ENCODE assay signal across 8 mouse cellular contexts in the genomic region with DNA sequence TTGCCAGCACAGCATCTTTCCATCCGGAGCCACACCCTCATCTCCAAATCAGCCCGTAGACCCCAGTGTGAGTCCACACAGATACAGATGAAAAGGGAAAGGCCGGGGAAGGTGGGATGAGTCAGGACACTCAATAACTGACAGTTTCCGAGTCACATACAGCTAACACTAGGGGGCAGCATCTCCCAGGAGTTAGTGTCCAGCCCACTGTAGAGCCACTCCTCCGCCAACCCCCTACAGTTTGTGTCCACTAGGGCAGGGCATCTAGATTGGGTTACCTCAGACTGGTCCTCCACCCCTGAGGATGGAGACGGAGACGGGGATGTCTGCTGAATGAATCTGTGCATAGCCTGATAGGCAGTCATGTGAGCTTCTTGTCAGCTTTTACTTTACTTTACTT. TPM values are rescaled to one million over a fixed set of nuclear protein-coding genes. Genes with fewer than 3 reads are reported as not detected.
A peak's percentile ranks its signal among the peaks of the same experiment; 100 is the strongest.
DNase-seq lines count a peak whose midpoint lies in the region; ATAC-seq and TF ChIP-seq lines count a peak whose summit lies in the region.

No protein-coding gene starts in this region.

- H3K9me3 ChIP-seq in hindbrain, embryonic 12.5 days (replicated peaks): no peaks in the 10 kb centered on the region

- no peak overlapping the region for H3K4me3 ChIP-seq in testis, adult 2 months (ENCODE audit: control insufficient read depth, low read depth, low read length)
- no peak overlapping the region for H3K4me3 ChIP-seq in hindbrain, embryonic 12.5 days

- no peaks in the 10 kb centered on the region for H3K36me3 ChIP-seq in testis, adult 2 months (ENCODE audit: control insufficient read depth, insufficient read depth, low read length)
- H3K36me3 ChIP-seq in hindbrain, embryonic 12.5 days: no peaks in the 10 kb centered on the region

- no peak overlapping the region for H3K27ac ChIP-seq in testis, adult 2 months (ENCODE audit: control insufficient read depth, insufficient read depth, low read depth, low read length)
- no peak overlapping the region for H3K27ac ChIP-seq in hindbrain, embryonic 12.5 days

- peak; percentile 75; the same call in 1 of the 2 replicates for TF ChIP-seq CTCF in testis, adult 2 months (IDR thresholded peaks at IDR 0.05; ENCODE audit: control insufficient read depth, insufficient read depth, insufficient replicate concordance, low read depth, low read length)
- TF ChIP-seq CTCF in brain, embryonic 14.5 days (IDR thresholded peaks at IDR 0.05; ENCODE audit: borderline replicate concordance, extremely low read depth, insufficient read depth, insufficient read length): peak; percentile 75

- intact Hi-C loops in left cerebral cortex, postnatal 4 days (cut with DNase I): no loop called here

- 21% methylated on average over 7 of the region's 7 CpGs for WGBS in hindbrain, embryonic 12.5 days

- no peak overlapping the region for H3K9ac ChIP-seq in hindbrain, embryonic 12.5 days

- no peak for DNase-seq in testis, postnatal 14 days (ENCODE audit: low spot score)
- peak; percentile 76 for DNase-seq in brain, embryonic 14.5 days (ENCODE audit: low read depth)
- peak; percentile 63 for DNase-seq in fibroblast of lung, adult 2 months (ENCODE audit: low read depth)
- DNase-seq in left cerebral cortex, postnatal 4 days: peak; percentile 71
- DNase-seq in testis, postnatal 10 days (ENCODE audit: low spot score): peak; percentile 85

- no peaks in the 10 kb centered on the region for H3K27me3 ChIP-seq in testis, adult 2 months (ENCODE audit: control insufficient read depth, insufficient read depth, low read length)
- no peaks in the 10 kb centered on the region for H3K27me3 ChIP-seq in hindbrain, embryonic 12.5 days

- H3K4me1 ChIP-seq in testis, adult 2 months (ENCODE audit: control insufficient read depth, insufficient read depth, low read length): peaks cover 2% of the 10 kb centered on the region; the same call in 1 of the 2 replicates
- peaks cover 4% of the 10 kb centered on the region; the same call in 1 of the 2 replicates for H3K4me1 ChIP-seq in hindbrain, embryonic 12.5 days

- 0 out of 2 replicates have a peak, but pooled peaks have one; percentile 29 for ATAC-seq in hindbrain, embryonic 12.5 days (ENCODE audit: low FRiP score)
- peak; percentile 98 for ATAC-seq in megakaryocyte progenitor cell, adult 5-6 weeks (replicated peaks; ENCODE audit: poor library complexity)

- no peak for TF ChIP-seq POLR2A in testis, adult 2 months (IDR thresholded peaks at IDR 0.05; ENCODE audit: control insufficient read depth, low read depth, low read length)
- TF ChIP-seq POLR2A in brain, embryonic 14.5 days (IDR thresholded peaks at IDR 0.05; ENCODE audit: borderline replicate concordance, extremely low read depth, insufficient read depth, insufficient read length, poor library complexity, severe bottlenecking): no peak

- no peak overlapping the region for H3K4me2 ChIP-seq in hindbrain, embryonic 12.5 days (replicated peaks)

RNA-seq across cellular contexts. Expression of gene Fgd2, which starts 20.8 kb away (rescaled TPM):
- 33.4 and 38.3 TPM in 2 replicates for polyA plus RNA-seq in testis, adult 2 months (2012; rRNA removed)
- polyA plus RNA-seq in brain, embryonic 14.5 days (2012; rRNA removed): 6.1 and 6.4 TPM in 2 replicates
- polyA plus RNA-seq in hindbrain, embryonic 12.5 days (2016; fragmentation: Nextera tagmentation; extraction: Ambion mirVana): 4.3 and 7.0 TPM in 2 replicates
- 1 to 10 TPM; 4.5 to 6.4 TPM for total RNA-seq in left cerebral cortex, postnatal 4 days (2021)
- 19.1 and 22.0 TPM in 2 replicates for total RNA-seq in megakaryocyte progenitor cell, adult 5-6 weeks (2015)
- total RNA-seq in megakaryocyte progenitor cell, adult 5-6 weeks (2017): 19.6 and 28.5 TPM in 2 replicates

RNA-seq across cellular contexts. Expression of gene Mtch1, which starts 33.7 kb away (rescaled TPM):
- polyA plus RNA-seq in testis, adult 2 months (2012; rRNA removed): 43.5 and 46.5 TPM in 2 replicates
- 698 and 767 TPM in 2 replicates for polyA plus RNA-seq in brain, embryonic 14.5 days (2012; rRNA removed)
- 438 and 466 TPM in 2 replicates for polyA plus RNA-seq in hindbrain, embryonic 12.5 days (2016; fragmentation: Nextera tagmentation; extraction: Ambion mirVana)
- total RNA-seq in left cerebral cortex, postnatal 4 days (2021): 100 to 1,000 TPM; 489 to 514 TPM
- total RNA-seq in megakaryocyte progenitor cell, adult 5-6 weeks (2015): 85.3 and 89.2 TPM in 2 replicates
- total RNA-seq in megakaryocyte progenitor cell, adult 5-6 weeks (2017): 54.9 and 61.7 TPM in 2 replicates
